Mouse (Mus musculus): ENCODE results near the gene Cdc26. TPM values are rescaled to one million over a fixed set of nuclear protein-coding genes. Genes with fewer than 3 reads are reported as not detected.

The Cdc26 gene
- polyA plus RNA-seq, 1 experiment: not detected

DNA sequence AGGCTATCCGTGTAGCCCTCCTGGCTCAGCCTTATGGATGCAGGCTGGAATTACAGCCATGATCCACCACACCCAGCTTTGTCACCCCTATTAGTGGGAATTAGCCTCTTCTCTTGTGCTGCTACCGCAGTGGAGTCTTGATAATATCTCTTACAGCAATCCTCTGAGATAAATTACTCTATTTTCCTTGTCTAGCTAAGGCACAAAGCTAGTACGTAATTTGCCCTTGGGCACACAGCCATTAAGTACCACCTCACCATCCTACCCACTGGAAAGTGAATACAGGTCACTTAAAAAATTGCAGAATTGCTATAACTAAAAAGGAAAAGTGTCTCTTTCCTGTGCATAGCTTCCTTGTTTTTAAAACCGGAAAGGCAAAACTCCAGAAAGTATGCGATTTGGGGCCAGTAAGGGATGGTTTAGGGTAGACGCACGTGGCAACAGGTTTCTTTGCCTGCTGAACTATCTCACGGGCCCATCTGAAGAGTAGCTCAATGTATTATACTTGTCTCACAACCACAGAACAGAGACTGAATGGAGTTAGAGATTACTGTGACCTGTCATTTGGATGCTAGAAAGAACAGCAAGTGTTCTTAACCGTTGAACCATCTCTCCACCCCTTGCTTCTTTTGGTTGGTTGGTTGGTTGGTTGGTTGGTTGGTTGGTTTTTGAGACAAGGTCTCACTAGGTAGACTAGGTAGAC, 35.5 kb downstream of the Cdc26 start:
- WGBS: 75% methylated on average over 9 of the region's 9 CpGs
- Histone ChIP-seq H3K27ac (ENCODE audit: insufficient read depth, low read depth, low read length) (no peak overlapping the region), H3K4me3 (ENCODE audit: insufficient read depth, low read depth, low read length) (no peak overlapping the region), H3K4me1 (ENCODE audit: control insufficient read depth, insufficient read depth, low read length) (no peaks in the 10 kb centered on the region)
- no peak for TF ChIP-seq CTCF (IDR thresholded peaks at IDR 0.05; ENCODE audit: insufficient read depth, low read depth, low read length)
- TF ChIP-seq POLR2A (IDR thresholded peaks at IDR 0.05; ENCODE audit: insufficient read depth, low read depth, low read length): no peak

DNA sequence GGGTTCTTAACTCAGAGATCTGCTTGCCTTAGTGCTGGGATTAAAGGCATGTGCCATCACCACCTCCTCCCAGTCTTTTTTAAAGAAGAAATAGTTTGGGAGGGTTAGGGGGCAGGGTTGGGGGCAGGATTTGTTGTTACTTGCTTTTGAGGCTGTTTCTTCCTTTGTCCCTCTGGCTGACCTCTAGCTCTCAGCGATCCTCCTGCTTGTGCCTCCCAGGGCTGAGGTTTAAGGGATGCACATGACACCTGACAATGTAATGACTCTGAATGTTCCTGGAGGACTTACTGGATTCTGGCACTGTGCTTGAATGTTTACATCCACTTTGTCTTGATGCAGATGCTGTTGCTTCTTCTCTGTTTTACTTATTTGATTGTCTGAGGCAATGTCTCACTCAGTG, 36.0 kb downstream of the Cdc26 start:
- Histone ChIP-seq H3K4me3 (ENCODE audit: insufficient read depth, low read depth, low read length) (no peak overlapping the region), H3K4me1 (ENCODE audit: control insufficient read depth, insufficient read depth, low read length) (no peaks in the 10 kb centered on the region), H3K27ac (ENCODE audit: insufficient read depth, low read depth, low read length) (no peak overlapping the region)
- WGBS: 14% methylated on average over 1 of the region's 1 CpGs
- TF ChIP-seq CTCF (IDR thresholded peaks at IDR 0.05; ENCODE audit: insufficient read depth, low read depth, low read length): no peak
- no peak for TF ChIP-seq POLR2A (IDR thresholded peaks at IDR 0.05; ENCODE audit: insufficient read depth, low read depth, low read length)

DNA sequence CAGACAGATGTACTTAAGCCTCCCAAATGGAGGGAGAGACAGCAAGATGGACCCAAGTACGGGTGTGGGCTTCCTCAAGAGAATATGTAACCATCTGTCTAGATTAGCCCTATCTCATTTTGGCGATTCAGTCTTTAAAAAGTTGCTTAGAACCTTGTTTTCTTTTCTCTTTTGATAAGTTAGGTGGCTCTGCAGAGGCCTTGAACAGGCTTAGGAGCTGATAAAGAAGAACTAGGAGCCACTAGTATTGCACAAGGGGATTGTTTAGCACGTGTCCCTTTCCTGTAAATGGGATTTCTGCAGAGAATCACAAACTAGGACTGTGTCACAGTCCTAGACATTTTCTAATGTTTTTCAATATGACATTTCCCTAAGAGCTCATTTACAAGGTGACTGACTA, 39.4 kb downstream of the Cdc26 start:
- TF ChIP-seq POLR2A (IDR thresholded peaks at IDR 0.05; ENCODE audit: insufficient read depth, low read depth, low read length) (no peak), CTCF (IDR thresholded peaks at IDR 0.05; ENCODE audit: insufficient read depth, low read depth, low read length) (no peak)
- no peak overlapping the region for H3K27ac ChIP-seq (ENCODE audit: insufficient read depth, low read depth, low read length)
- WGBS: 80% methylated on average over 3 of the region's 3 CpGs
- H3K4me1 ChIP-seq (ENCODE audit: control insufficient read depth, insufficient read depth, low read length): 0 out of 2 replicates have a peak, but pooled peaks cover 2% of the 10 kb centered on the region
- no peak overlapping the region for H3K4me3 ChIP-seq (ENCODE audit: insufficient read depth, low read depth, low read length)

DNA sequence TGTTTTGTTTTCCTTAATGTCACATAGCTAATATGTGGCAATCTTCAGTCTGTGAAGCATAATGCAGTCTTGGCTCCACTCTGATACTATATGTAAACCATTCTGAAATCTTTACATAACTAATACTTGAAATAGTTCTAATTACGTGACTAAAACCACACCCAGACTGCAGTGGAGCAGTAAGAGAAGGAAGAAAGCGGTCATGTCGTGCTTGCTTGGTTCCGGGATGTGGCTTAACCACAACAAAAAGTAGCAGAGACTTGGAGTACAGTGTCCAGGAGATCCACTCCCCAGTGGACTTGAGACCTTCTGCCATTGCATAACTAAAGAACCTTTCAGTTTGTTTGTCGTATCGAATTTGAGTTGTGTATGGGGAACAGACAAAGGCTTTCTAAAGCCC, 40.9 kb downstream of the Cdc26 start:
- WGBS: 86% methylated on average over 6 of the region's 6 CpGs
- Histone ChIP-seq H3K4me3 (ENCODE audit: insufficient read depth, low read depth, low read length) (no peak overlapping the region), H3K27ac (ENCODE audit: insufficient read depth, low read depth, low read length) (no peak overlapping the region), H3K4me1 (ENCODE audit: control insufficient read depth, insufficient read depth, low read length) (0 out of 2 replicates have a peak, but pooled peaks cover 2% of the 10 kb centered on the region)
- TF ChIP-seq CTCF (IDR thresholded peaks at IDR 0.05; ENCODE audit: insufficient read depth, low read depth, low read length): no peak
- no peak for TF ChIP-seq POLR2A (IDR thresholded peaks at IDR 0.05; ENCODE audit: insufficient read depth, low read depth, low read length)

DNA sequence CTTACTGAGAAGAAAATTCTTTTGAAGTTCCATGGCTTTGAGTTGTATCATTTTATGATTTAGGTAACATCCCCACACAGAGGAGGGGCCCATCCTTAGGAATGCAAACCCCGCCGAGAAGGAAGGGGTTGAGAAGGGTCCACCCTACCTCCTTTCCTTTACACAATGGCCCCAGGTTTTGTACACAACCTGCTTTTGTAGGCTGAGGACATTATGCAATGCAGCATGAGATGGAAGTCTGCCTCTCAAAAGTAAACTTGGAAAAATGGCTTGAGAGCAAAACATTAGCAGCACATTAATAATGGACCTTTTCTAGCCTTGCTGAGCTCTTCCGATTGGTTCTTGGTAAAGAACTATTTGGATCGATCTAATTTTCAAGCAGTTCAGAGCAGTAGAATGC, 42.2 kb downstream of the Cdc26 start:
- Histone ChIP-seq H3K4me1 (ENCODE audit: control insufficient read depth, insufficient read depth, low read length) (0 out of 2 replicates have a peak, but pooled peaks cover 2% of the 10 kb centered on the region), H3K4me3 (ENCODE audit: insufficient read depth, low read depth, low read length) (no peak overlapping the region), H3K27ac (ENCODE audit: insufficient read depth, low read depth, low read length) (no peak overlapping the region)
- TF ChIP-seq POLR2A (IDR thresholded peaks at IDR 0.05; ENCODE audit: insufficient read depth, low read depth, low read length) (no peak), CTCF (IDR thresholded peaks at IDR 0.05; ENCODE audit: insufficient read depth, low read depth, low read length) (no peak)
- 67% methylated on average over 4 of the region's 4 CpGs for WGBS

DNA sequence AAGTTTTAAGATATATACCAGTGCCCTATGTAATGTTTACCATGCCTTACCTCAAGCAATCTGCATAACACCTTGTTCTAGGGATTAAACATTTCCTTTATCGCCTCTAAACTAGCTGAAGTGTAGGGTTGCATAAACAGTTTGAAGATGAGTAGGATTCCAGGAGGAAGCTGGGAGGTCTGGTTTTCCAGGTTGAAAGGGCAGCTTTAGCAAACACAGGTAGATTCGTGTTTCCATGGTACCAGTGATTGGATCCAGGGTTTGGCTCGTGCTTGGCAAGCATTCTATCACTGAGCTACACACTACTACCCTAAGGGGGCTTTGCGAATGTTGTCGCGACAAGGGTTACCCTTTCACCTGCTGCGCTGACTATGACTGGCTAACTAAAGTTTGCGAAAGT, 44.1 kb downstream of the Cdc26 start:
- WGBS: 92% methylated on average over 8 of the region's 8 CpGs
- H3K4me1 ChIP-seq (ENCODE audit: control insufficient read depth, insufficient read depth, low read length): 0 out of 2 replicates have a peak, but pooled peaks cover 2% of the 10 kb centered on the region
- H3K4me3 ChIP-seq (ENCODE audit: insufficient read depth, low read depth, low read length): no peak overlapping the region
- TF ChIP-seq CTCF (IDR thresholded peaks at IDR 0.05; ENCODE audit: insufficient read depth, low read depth, low read length) (no peak), POLR2A (IDR thresholded peaks at IDR 0.05; ENCODE audit: insufficient read depth, low read depth, low read length) (no peak)
- no peak overlapping the region for H3K27ac ChIP-seq (ENCODE audit: insufficient read depth, low read depth, low read length)

DNA sequence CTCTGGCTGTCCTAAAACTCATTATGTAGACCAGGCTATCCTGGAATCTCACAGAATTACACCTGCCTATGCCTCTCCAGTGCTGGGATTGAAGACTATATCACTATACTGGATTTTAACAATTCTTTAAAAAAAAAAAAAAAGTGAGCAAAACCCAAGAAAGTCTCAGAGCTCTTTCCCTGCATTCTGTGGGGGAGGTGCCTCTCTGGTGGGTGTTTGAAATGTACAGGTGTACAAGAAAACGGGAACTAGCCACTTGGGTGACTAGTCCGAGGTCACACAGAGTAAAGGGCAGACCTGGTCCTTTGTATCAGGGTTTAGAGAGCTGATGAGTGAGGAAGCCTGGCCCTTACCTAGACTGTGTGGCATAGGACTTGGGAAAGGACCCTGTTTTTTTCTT, 46.0 kb downstream of the Cdc26 start:
- WGBS: 88% methylated on average over 2 of the region's 2 CpGs
- Histone ChIP-seq H3K4me1 (ENCODE audit: control insufficient read depth, insufficient read depth, low read length) (0 out of 2 replicates have a peak, but pooled peaks cover 2% of the 10 kb centered on the region), H3K4me3 (ENCODE audit: insufficient read depth, low read depth, low read length) (no peak overlapping the region), H3K27ac (ENCODE audit: insufficient read depth, low read depth, low read length) (no peak overlapping the region)
- TF ChIP-seq POLR2A (IDR thresholded peaks at IDR 0.05; ENCODE audit: insufficient read depth, low read depth, low read length) (no peak), CTCF (IDR thresholded peaks at IDR 0.05; ENCODE audit: insufficient read depth, low read depth, low read length) (no peak)

DNA sequence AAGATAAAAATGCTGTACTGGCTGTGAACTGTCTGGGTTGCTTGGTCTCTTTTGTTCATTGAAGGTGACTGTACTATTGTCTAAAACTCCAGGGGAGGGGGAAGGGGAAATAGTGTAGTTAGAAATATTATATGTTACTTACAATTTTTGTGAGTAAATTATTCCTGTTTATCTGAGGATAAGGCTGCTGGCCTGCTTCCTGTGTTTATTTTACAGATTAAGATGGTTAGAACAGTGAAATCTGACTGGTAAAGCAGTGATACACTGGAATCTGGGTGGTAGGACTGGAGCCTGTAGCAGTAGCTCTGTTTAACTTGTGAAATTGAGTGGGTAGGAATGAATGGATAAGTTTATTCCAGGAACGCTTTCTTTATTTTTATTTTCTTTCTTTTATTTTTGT, 46.4 kb downstream of the Cdc26 start:
- no peak for TF ChIP-seq POLR2A (IDR thresholded peaks at IDR 0.05; ENCODE audit: insufficient read depth, low read depth, low read length)
- TF ChIP-seq CTCF (IDR thresholded peaks at IDR 0.05; ENCODE audit: insufficient read depth, low read depth, low read length): no peak
- Histone ChIP-seq H3K4me1 (ENCODE audit: control insufficient read depth, insufficient read depth, low read length) (0 out of 2 replicates have a peak, but pooled peaks cover 2% of the 10 kb centered on the region), H3K27ac (ENCODE audit: insufficient read depth, low read depth, low read length) (no peak overlapping the region), H3K4me3 (ENCODE audit: insufficient read depth, low read depth, low read length) (no peak overlapping the region)
- WGBS: 56% methylated on average over 1 of the region's 1 CpGs

DNA sequence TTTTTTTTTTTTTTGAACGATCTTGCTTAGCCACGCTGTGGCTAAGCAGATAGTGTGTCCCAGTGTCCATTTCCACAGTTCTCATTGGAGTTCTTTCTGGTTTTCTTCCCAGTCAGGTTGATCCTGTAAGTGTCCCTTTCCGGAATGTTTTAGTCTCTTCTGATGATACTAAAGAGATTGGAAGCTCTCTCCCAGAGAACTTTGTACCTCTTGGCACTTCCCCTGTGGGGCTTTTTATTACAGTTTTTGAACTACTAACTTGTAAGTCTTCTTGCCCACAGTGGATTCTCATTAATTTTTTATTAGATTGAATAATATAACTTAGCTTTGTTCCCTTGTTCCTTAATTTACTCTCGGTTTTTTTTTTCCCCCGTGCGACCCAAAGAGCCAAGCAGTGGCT, 46.9 kb downstream of the Cdc26 start:
- Histone ChIP-seq H3K4me1 (ENCODE audit: control insufficient read depth, insufficient read depth, low read length) (no peaks in the 10 kb centered on the region), H3K27ac (ENCODE audit: insufficient read depth, low read depth, low read length) (no peak overlapping the region), H3K4me3 (ENCODE audit: insufficient read depth, low read depth, low read length) (no peak overlapping the region)
- 26% methylated on average over 6 of the region's 6 CpGs for WGBS
- TF ChIP-seq CTCF (IDR thresholded peaks at IDR 0.05; ENCODE audit: insufficient read depth, low read depth, low read length): no peak
- no peak for TF ChIP-seq POLR2A (IDR thresholded peaks at IDR 0.05; ENCODE audit: insufficient read depth, low read depth, low read length)
